In the genomic region with DNA sequence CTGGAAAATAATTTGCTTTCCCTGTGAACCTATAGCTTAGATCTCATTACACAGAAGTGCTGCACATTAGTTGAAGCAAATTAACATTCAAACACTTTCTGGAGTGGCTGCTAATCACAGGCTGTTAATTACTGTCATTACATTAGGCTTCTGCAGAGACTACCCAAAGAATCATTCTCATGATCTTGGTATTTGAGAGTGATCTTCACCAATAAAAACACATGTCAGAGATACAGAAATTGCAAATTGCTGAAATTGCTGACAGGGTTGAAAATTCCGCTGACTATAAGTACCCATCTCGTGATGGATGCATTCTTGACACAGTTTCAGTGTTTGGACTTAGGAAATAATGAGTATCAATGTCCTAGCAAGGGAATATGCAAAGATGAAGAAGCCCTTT, we compare ENCODE assay signal across 20 mouse cellular contexts.
DNase-seq lines count a peak whose midpoint lies in the region; ATAC-seq and TF ChIP-seq lines count a peak whose summit lies in the region.
"Had no signal": no experiment of that assay in that cellular context is flagged by ENCODE, and none has a peak within 500 bp of the region (broad histone marks: within the 10 kb centered on the region; RNA-seq: fewer than 3 reads in every experiment).

No protein-coding gene starts in this region.

- no peak overlapping the region for H3K9ac ChIP-seq in forebrain, embryonic 13.5 days
- H3K9ac ChIP-seq in forebrain, embryonic 11.5 days (ENCODE audit: low read length) = no peak overlapping the region
- no peak overlapping the region for H3K9ac ChIP-seq in forebrain, embryonic 16.5 days (replicated peaks; ENCODE audit: low read depth, low read length)
- no peak overlapping the region for H3K9ac ChIP-seq in heart, embryonic 11.5 days (ENCODE audit: low read depth, low read length)
- H3K9ac ChIP-seq: embryonic facial prominence, embryonic 12.5 days had no signal

- no peak overlapping the region for H3K4me2 ChIP-seq in forebrain, embryonic 13.5 days
- H3K4me2 ChIP-seq in forebrain, embryonic 11.5 days (ENCODE audit: low read depth, low read length, severe bottlenecking) = no peak overlapping the region
- H3K4me2 ChIP-seq in forebrain, embryonic 16.5 days (ENCODE audit: low read length) = no peak overlapping the region
- no peak overlapping the region for H3K4me2 ChIP-seq in heart, embryonic 11.5 days
- H3K4me2 ChIP-seq: embryonic facial prominence, embryonic 12.5 days had no signal

- H3K27ac ChIP-seq in forebrain, embryonic 13.5 days = no peak overlapping the region
- H3K27ac ChIP-seq in forebrain, embryonic 11.5 days (ENCODE audit: low read depth, low read length) = no peak overlapping the region
- H3K27ac ChIP-seq in forebrain, embryonic 16.5 days (ENCODE audit: low read length) = no peak overlapping the region
- H3K27ac ChIP-seq in forebrain, embryonic 10.5 days = no peak overlapping the region
- H3K27ac ChIP-seq in heart, embryonic 11.5 days (ENCODE audit: low read depth, low read length) = no peak overlapping the region
- H3K27ac ChIP-seq: embryonic facial prominence, embryonic 10.5 days; embryonic facial prominence, embryonic 12.5 days had no signal

- DNase-seq in forebrain, embryonic 11.5 days (ENCODE audit: low spot score) = no peak
- DNase-seq in forebrain, embryonic 10.5 days (ENCODE audit: extremely low spot score, low spot score) = no peak
- DNase-seq in retina, postnatal 1 day = peak; percentile 54
- DNase-seq in retina, embryonic 14.5 days (ENCODE audit: low spot score) = no peak
- DNase-seq in brain, embryonic 14.5 days (ENCODE audit: low read depth) = peak; percentile 83
- DNase-seq: adrenal gland, postnatal 10 days; adrenal gland, postnatal 25 days; cerebellum, adult 11-12 months; cerebellum, adult 2 months; cerebellum, adult 9-10 months; cerebellum, postnatal 10 days; cerebellum, postnatal 25 days had no signal

- H3K4me3 ChIP-seq in forebrain, embryonic 13.5 days = no peak overlapping the region
- H3K4me3 ChIP-seq in forebrain, embryonic 11.5 days (ENCODE audit: low read depth, low read length) = no peak overlapping the region
- no peak overlapping the region for H3K4me3 ChIP-seq in forebrain, embryonic 16.5 days (replicated peaks; ENCODE audit: low read length)
- H3K4me3 ChIP-seq in forebrain, embryonic 10.5 days = no peak overlapping the region
- no peak overlapping the region for H3K4me3 ChIP-seq in heart, embryonic 11.5 days (ENCODE audit: low read depth, low read length)
- H3K4me3 ChIP-seq: embryonic facial prominence, embryonic 10.5 days; embryonic facial prominence, embryonic 12.5 days had no signal

- no peaks in the 10 kb centered on the region; the same call in 1 of the 2 replicates for H3K9me3 ChIP-seq in forebrain, embryonic 13.5 days (replicated peaks)
- H3K9me3 ChIP-seq in forebrain, embryonic 11.5 days (ENCODE audit: control insufficient read depth, low read length) = no peaks in the 10 kb centered on the region
- H3K9me3 ChIP-seq in forebrain, embryonic 16.5 days (ENCODE audit: control insufficient read depth, low read length) = peaks cover 5% of the 10 kb centered on the region
- no peaks in the 10 kb centered on the region; the same call in 1 of the 2 replicates for H3K9me3 ChIP-seq in forebrain, embryonic 10.5 days
- H3K9me3 ChIP-seq in heart, embryonic 11.5 days (replicated peaks; ENCODE audit: control insufficient read depth, low read length) = no peaks in the 10 kb centered on the region
- H3K9me3 ChIP-seq: embryonic facial prominence, embryonic 12.5 days had no signal

- 0 out of 2 replicates have a peak, but pooled peaks cover 3% of the 10 kb centered on the region for H3K27me3 ChIP-seq in forebrain, embryonic 13.5 days
- H3K27me3 ChIP-seq in forebrain, embryonic 11.5 days (ENCODE audit: control insufficient read depth, insufficient read depth, low read length) = no peaks in the 10 kb centered on the region
- no peaks in the 10 kb centered on the region for H3K27me3 ChIP-seq in forebrain, embryonic 16.5 days (replicated peaks; ENCODE audit: control insufficient read depth, insufficient read depth, low read length)
- no peaks in the 10 kb centered on the region for H3K27me3 ChIP-seq in forebrain, embryonic 10.5 days (ENCODE audit: poor library complexity, severe bottlenecking)
- no peaks in the 10 kb centered on the region for H3K27me3 ChIP-seq in heart, embryonic 11.5 days (ENCODE audit: control insufficient read depth, insufficient read depth, low read length)
- H3K27me3 ChIP-seq: embryonic facial prominence, embryonic 12.5 days had no signal

- no peak for TF ChIP-seq POLR2A in brain, embryonic 14.5 days (IDR thresholded peaks at IDR 0.05; ENCODE audit: borderline replicate concordance, extremely low read depth, insufficient read depth, insufficient read length, poor library complexity, severe bottlenecking)

- 31% methylated on average over 2 of the region's 2 CpGs for WGBS in forebrain, embryonic 13.5 days
- WGBS in forebrain, embryonic 11.5 days = 77% methylated on average over 2 of the region's 2 CpGs
- WGBS in forebrain, embryonic 16.5 days = 19% methylated on average over 2 of the region's 2 CpGs
- 88% methylated on average over 2 of the region's 2 CpGs for WGBS in forebrain, embryonic 10.5 days
- 69% methylated on average over 2 of the region's 2 CpGs for WGBS in heart, embryonic 11.5 days (ENCODE audit: insufficient replicate concordance)

- ATAC-seq in forebrain, embryonic 13.5 days = peak; percentile 67
- no peak for ATAC-seq in forebrain, embryonic 11.5 days (replicated peaks; ENCODE audit: low FRiP score)
- peak; percentile 75; the same call in 1 of the 2 replicates for ATAC-seq in forebrain, embryonic 16.5 days
- ATAC-seq in heart, embryonic 11.5 days (replicated peaks; ENCODE audit: insufficient number of reproducible peaks, low FRiP score, low TSS enrichment) = no peak
- ATAC-seq: activated CD4-positive, CD25-positive, alpha-beta regulatory T cell, adult 4 months; Patski had no signal

- H3K4me1 ChIP-seq in forebrain, embryonic 13.5 days = peaks cover 27% of the 10 kb centered on the region
- no peaks in the 10 kb centered on the region for H3K4me1 ChIP-seq in forebrain, embryonic 11.5 days (replicated peaks; ENCODE audit: control insufficient read depth, insufficient read depth, low read length)
- peaks cover 5% of the 10 kb centered on the region for H3K4me1 ChIP-seq in forebrain, embryonic 16.5 days (replicated peaks; ENCODE audit: control insufficient read depth, insufficient read depth, low read length)
- H3K4me1 ChIP-seq in forebrain, embryonic 10.5 days = peaks cover 4% of the 10 kb centered on the region; the same call in 1 of the 2 replicates
- no peaks in the 10 kb centered on the region for H3K4me1 ChIP-seq in heart, embryonic 11.5 days (ENCODE audit: control insufficient read depth, insufficient read depth, low read length)
- H3K4me1 ChIP-seq: embryonic facial prominence, embryonic 10.5 days had no signal

- no peaks in the 10 kb centered on the region for H3K36me3 ChIP-seq in forebrain, embryonic 13.5 days (ENCODE audit: poor library complexity, severe bottlenecking)
- no peaks in the 10 kb centered on the region for H3K36me3 ChIP-seq in forebrain, embryonic 11.5 days (ENCODE audit: control insufficient read depth, insufficient read depth, low read length)
- no peaks in the 10 kb centered on the region for H3K36me3 ChIP-seq in forebrain, embryonic 16.5 days (ENCODE audit: control insufficient read depth, insufficient read depth)
- H3K36me3 ChIP-seq in forebrain, embryonic 10.5 days (replicated peaks) = no peaks in the 10 kb centered on the region
- no peaks in the 10 kb centered on the region for H3K36me3 ChIP-seq in heart, embryonic 11.5 days (ENCODE audit: control insufficient read depth, insufficient read depth, low read length)
- H3K36me3 ChIP-seq: embryonic facial prominence, embryonic 10.5 days; embryonic facial prominence, embryonic 12.5 days; G1E had no signal

- TF ChIP-seq CTCF in brain, embryonic 14.5 days (IDR thresholded peaks at IDR 0.05; ENCODE audit: borderline replicate concordance, extremely low read depth, insufficient read depth, insufficient read length) = no peak

Comparison
In these comparisons a context has a peak if more than half of its experiments do, and no peak if none do; other contexts are left out.
1. ATAC-seq: peak in forebrain, embryonic 13.5 days (single experiment) and forebrain, embryonic 16.5 days (single experiment); none in forebrain, embryonic 11.5 days (single experiment) and heart, embryonic 11.5 days (single experiment).
2. DNase-seq: peak in retina, postnatal 1 day (single experiment) and brain, embryonic 14.5 days (single experiment); none in forebrain, embryonic 11.5 days (single experiment), forebrain, embryonic 10.5 days (single experiment) and retina, embryonic 14.5 days (single experiment).